Mouse (Mus musculus): ENCODE data around the gene B4galt1.

The B4galt1 gene

DNA sequence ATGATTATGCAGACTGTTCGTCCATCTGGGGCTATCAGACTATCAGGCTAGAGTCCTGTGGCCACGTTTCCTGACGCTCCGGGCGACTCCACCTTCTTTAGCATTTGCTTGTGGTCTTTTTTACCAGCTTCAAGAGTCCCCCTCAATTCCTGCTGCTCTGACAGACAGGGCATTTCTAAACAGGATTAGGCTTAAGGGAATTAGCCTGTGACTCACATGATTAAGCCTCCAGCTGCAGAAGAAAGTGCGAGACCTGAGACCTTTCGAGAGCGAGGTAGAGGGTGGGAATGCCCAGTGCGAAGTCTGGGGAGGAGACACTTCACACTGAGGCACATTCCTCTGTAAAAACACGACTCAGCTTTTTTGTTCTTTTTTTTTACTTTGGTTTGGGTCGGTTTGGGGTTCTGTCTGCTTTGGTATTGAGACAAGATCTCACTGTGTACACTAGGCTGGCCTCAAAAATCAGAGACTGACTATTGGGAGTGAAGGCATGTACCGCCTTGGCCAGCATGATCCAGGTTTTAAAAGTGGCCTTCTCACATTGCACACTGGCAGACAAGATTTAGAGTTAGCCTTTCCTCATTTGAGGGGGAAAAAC is 37.9 kb downstream of the B4galt1 start:
- no peak for DNase-seq

DNA sequence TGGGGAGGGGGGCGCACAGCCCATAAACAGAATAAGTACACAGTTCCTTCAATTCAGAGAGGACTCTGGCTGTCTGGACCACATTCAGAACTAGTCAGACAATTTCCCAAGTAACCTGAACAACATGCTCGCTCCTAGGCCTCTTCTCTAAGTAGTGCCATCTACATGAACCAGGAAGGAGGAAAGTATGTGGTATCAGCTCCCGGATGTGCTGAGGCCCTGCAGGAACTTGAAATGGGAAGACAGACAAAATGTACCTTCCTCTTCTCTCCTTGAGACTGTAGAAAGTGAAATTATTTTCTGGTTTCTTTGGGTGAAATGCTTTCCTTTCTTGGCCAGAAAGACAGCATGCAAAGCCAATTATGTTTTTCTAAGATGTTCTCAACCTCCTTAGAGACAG is 38.7 kb downstream of the B4galt1 start:
- DNase-seq: no peak

DNA sequence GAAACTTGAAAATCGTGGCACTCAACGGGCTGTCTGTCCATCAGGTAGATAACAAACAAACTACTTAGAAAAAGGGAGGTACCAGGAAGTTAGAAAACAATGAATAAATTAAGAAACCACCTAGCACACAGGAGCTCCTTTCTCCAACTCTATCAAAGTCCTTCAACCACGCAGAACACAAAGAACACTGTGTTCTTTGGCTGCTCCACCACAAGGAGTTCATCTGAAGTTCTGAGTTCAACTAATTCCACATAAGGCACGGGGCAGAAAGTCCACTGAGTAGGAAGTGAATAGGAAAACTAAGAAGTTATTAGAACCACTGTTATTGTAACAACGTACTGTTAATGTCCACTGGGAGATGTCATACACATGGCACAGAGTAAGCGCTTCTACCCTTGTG is 39.4 kb downstream of the B4galt1 start:
- DNase-seq: no peak

DNA sequence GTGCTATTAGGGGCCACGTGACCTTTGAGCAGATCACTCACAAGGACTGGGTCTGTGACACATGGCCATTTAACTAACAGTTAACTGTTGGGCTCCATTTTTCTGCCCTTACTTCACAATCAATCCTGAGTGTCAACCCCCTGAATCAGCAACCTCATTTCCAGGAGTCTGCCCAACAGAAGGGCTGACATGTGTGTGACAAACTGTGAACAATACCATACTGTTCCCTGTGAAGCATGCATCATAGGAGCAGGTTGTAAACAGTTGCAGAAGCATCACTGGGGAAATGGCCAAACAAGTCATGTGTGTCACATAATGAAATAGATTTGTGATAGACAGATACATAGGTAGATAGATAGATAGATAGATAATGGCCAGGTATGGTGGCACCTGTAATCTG is 40.9 kb downstream of the B4galt1 start:
- no peak for DNase-seq

DNA sequence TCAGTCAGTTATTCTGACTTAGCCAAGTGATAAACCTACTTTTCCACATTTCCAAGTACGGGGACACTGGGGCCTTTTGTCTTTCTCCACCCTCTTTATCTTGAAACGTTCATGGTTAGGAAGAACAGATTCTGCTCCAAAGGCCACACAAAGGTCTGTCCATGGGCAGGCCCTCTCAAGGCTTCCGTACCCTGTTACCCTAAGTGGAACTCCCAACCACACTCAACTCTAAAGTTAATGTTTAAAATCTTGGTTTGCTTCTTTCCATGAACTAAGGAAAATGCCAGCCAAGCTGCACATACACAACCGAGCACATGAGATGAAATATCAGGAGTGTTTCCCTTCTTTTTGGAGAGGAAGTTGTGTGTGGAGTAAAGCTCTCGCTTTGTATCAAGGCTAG is 43.3 kb downstream of the B4galt1 start:
- DNase-seq: no peak

DNA sequence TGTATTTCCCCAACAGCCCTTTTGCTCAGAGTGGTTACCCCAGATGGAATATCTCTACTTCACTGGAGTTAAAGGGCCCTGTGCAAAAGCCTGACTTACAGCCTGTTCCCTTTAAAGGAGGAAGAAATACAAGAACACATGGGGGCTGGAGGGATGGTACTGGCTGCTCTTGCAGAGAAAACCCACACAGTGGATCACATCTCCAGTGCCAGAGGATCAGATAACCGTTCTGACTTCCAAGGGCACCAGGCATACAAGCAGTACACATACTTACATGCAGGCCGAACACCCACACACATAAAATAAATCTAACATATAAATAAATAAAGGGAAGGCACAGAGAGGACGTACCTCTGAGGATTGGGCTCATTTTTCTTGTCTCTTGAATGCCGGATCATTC is 46.4 kb downstream of the B4galt1 start:
- no peak for DNase-seq

DNA sequence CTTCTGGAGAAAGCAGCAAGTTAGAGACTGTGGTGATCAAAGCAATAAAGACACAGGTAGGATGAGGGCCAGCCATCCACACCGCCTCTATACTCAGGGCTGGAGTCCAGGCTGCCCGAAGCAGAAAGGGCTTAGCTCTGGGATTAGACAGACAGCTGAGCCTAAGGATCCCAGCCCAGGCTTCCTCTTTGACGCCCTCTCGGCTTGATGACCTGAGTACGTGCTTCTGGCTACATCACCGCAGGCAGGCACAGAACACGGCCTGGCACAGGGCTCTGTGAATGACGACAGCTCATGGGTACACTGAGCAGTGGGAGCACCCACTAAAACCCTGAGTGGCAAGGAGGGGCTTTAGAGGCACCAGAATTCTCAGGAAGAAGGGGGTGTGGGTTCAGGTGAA is 48.4 kb downstream of the B4galt1 start:
- no peak for DNase-seq

DNA sequence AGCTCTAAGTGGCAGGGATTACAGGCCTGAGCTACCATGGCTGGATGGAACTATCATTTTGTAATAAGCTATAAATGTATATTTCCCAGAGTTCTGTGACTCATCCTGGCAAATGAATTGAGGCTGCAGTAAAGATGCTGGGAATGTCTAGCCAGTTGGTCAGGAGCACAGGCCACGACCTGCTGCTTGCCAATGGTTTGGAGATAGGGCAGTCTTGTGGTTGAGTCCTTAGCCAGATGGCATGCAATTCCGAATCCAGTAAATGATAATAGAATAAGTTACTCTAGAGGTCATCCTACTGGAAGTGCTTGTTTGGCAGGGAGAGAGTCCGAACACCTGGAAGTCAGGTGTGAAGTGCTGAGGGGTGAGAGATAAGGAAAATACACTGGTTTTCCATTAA is 51.0 kb downstream of the B4galt1 start:
- no peak for DNase-seq

DNA sequence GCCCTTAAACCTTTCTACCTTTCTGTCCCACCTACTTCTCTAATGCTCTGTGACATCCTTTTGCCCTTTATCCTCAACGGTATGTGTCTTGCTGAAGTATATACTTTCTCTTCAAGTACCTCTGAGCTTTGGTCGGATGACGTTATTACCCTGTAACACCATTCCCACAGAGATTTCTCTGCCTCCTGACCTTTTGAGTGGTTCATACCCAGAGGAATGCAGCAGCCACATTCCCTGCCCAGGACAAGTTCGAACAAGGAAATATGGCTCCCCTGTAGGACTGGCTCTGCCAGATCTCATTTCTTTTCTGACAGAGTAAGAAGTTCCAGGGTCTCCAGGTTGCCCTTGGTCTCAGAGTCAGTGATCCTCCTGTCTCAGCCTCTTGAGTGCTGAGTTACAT is 51.9 kb downstream of the B4galt1 start:
- DNase-seq: peak; percentile 21

DNA sequence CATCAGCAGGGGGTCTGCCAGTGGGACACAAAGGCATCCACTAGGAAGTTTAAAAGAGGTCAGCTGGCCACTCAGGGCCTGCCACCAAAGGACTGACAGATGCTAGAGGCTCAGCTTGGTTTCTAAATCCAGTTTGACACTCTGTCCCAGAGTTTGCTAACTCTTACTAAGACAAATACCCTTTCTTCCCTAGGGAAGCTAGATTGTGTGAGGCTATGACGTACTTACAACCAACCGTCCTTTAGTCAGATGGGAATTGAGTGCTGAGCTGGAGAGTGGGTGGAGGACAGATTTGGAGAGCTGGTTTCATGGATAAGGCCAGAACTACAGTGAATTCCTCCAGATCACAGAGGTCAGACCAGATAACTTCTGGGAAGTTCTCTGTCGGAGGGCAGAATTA is 52.9 kb downstream of the B4galt1 start:
- DNase-seq: no peak

DNA sequence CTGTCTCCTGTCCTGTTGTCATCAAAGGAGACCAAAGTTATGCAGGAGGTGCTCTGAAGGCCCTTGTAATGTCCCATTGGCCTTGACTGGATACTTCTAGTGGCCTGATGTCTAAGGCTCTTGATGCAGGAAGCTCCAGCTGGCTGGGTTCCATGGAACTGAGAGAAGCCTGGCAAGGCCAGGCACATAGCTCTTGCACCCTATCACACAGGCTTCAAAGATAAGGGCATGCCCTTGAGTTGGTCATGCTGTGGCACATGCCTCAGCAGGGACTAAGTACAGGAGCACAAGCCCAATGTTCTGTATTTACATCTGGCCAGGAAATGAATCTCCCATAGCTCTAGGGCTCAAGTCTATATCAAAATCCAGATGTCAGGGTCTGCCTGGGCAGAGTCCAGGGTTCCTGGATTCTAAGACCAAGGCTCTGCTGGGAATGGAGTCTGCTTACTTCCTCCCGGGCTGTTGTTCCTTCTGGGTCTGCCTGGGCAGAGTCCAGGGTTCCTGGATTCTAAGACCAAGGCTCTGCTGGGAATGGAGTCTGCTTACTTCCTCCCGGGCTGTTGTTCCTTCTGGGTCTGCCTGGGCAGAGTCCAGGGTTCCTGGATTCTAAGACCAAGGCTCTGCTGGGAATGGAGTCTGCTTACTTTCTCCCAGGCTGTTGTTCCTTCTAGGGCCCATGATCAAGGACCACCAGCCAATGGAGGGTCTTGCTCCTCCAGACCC is 54.8 kb downstream of the B4galt1 start:
- peak; percentile 23 for DNase-seq

DNA sequence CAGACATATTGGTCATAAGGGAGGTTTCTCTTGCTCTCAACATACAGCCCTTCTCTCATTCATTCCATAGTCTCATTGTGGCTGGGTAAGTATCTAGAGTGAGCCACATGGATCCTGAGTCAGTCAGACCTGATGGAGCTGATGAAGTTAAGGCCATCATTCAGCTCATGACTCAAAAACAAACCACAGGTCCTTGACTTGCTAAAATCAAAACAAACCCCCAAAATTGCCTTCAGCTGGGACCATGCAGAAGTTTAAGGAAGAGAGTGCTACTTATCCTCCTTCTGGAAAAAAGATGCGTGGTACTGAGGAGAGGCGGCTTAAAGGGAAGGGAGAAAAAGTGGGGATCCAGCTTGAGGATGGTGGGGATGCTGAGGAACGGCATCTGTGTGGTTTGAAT is 58.0 kb downstream of the B4galt1 start:
- no peak for DNase-seq

DNA sequence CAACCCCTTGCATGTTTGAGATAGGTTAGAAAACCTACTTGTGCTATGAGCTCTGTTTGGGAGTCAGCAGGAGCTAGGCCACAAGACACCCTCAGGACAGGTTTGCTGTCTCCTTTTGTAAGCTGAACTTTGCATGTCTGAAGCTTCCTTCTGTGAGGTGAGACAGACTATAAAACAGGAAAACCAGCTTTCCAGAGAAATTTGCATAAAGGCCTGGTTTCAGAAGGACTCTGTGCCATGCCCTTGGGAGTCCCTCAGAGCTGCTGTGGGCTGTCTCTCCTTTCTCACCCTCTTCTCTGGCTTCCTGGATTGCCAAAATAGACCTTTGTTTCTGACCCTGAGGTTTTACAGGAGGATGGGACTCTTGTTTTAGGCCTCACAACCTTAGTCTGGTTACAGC is 59.5 kb downstream of the B4galt1 start:
- no peak for DNase-seq

DNA sequence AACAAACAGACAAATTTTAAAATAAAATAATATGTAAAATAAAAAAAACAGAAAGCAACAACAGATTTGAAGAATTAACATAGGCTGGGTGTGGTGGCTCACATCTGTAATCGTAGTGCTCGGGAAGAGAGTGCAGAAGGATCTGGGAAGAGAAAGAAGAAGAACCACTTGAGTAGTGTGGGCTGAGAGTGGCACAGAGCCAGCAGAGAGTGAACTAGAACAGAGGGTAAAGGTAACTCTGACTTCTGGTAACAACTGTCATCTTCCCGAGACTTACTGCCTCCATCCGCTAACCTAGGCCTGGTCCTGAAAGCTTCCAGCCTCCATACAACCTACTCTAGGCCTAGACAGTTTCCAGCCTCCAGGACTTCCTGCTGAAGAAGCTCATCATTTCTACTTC is 62.6 kb downstream of the B4galt1 start:
- peak; percentile 35 for DNase-seq

DNA sequence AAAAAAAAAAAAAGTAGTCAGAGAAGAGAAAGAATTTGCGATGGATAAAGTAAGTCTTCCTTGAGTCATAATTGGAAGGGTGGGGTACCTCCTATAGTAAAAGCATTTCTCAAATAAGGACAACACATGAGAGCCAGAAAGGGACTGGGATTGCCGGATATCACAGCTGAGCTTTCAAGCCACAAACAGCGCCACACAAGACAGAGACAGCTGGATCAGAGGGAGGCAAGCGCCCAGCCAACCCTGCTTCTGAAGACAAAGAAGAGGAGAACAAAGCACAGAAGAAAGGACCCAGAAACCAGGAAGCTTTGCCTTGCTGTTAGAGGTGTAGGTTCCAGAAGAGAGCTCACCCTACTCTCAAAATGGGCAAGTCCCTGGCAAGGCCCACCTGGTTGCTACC is 67.2 kb downstream of the B4galt1 start:
- no peak for DNase-seq

DNA sequence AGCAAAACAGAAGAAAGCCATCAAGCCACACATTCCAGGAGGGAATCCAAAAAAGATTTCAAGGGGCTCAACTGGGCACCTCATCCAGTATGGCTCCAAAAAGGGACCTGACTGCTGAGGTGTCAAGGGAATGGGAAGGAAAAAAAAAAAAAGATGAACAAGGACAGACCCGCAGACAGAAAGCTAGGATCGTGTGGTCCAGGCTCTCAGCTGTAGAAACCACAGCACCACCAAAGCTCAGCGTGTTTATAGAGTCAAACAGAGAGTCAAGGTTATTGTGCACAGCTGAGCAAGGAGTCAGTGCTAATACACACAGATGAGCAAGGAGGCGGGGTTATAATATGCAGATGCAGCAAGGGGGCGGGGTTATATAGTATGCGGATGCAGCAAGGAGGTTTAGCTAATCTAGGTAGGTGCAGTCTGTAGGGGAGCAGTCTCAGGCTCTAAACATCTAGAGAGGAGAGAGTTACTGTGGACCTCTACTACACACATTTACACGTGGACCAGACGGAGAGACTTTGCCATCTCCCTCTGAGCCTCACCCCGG is 68.1 kb downstream of the B4galt1 start:
- DNase-seq: no peak

DNA sequence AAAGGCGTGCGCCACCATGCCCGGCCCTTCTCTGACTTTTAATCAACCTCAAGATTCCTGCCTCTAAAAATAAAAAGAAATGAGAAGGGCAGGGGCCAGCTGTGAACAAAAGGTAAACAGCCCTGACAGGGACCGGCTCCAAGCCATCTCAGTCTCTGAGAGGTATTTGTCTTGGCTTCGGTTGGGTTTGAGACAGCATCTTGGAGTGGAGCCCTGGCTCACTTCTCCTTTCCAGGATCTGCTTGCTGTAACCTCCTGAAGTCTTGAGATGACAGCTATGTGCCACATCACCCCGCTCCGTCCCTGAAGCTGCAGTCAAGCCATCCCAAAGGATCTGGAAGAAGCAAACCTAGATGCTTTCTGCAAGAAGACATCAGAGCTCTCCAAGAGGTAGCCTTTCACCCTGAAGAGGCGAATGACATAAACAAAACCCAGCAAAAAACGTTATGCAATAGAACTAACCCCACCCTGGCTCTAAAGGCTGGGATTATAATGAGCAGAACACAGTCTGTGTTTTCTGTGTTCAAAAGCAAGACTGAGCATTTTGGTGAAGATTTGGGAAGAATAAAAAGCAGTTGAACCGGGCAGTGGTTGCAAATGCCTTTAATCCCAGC is 69.1 kb downstream of the B4galt1 start:
- DNase-seq: peak; percentile 40

DNA sequence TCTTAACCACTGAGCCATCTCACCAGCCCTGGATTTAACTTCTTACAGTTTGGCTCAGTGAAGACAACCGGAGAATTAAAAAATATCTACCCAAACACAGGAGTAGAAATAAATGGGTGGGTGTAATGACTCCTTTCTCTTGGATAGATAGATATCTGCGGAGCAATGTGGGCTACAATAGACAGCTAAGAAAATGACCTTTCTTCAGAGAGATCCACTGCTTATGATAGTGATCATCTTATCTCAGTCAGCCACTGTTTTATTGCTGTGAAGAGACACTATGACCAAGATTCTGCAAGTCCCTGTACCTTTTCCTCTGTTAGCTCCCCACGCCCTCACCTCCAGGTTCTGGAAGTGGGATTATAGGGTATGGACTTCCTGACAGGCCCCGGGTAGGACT is 70.8 kb downstream of the B4galt1 start:
- DNase-seq: no peak

DNA sequence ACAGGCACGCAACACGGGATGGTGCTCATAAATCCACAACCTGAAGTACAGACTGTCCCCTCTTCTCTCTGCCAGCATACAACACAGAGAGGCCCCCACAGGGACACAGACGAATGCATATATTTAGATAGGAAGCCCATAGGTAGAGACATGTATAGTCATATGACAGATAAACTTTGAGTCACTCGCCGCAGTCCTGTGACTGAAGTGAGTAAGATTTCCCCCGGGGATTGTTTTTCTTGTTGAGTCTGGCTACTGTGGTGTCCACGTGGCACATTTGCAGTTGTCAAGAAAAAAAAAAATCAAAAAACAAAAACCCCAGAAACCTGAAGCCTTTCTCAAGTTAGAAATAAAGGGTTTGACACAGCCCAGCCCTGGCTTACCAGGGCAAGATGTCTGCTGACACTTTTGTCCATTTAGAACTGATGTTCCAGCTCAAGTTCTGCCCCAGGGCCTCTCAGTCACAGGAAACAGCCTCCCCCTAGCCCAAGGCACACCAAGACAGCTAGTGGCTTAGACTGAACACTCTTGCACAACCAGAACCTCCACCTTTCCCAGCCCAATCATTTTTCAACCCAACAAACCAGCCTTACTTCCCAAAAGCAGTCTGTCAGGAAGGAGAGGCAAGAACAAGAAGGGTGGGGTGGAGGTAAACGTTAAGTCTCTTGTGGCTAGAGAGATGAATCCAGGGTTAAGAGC is 71.9 kb downstream of the B4galt1 start:
- no peak for DNase-seq

DNA sequence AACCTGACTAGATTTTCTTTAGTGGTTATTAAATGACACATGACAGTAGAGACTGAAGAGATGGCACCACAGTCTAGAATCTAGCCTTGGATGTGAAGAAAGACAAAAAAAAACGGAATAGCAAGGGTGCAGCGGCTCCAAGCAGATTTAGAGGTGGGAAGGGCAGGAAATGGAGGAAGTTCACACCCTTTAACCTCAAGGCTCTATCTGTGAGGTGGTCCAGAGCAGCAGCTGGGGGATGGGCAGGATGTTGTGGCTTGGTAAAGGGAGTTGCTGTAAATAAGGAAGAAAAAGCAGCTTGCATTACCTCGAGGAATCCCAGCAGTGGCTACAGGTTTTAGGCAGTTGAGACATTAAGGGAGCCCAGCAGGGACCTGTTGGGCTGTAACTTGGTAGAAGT is 72.7 kb downstream of the B4galt1 start:
- DNase-seq: peak; percentile 67

DNA sequence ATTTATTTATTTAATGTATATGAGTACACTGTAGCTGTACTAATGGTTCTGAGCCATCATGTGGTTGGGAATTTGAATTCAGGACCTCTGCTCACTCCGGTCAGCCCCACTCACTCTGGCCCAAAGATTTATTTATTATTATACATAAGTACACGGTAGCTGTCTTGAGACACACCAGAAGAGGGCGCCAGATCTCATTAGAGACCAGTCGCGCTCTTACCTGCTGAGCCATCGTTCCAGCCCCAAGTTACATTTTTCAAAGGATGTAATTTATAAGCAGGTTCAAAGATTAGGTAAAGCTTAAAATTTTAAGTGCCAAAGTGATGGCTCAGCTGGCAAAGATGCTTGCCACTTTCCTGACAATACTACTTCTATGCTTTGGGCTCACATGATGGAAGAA is 75.1 kb downstream of the B4galt1 start:
- DNase-seq: no peak

DNA sequence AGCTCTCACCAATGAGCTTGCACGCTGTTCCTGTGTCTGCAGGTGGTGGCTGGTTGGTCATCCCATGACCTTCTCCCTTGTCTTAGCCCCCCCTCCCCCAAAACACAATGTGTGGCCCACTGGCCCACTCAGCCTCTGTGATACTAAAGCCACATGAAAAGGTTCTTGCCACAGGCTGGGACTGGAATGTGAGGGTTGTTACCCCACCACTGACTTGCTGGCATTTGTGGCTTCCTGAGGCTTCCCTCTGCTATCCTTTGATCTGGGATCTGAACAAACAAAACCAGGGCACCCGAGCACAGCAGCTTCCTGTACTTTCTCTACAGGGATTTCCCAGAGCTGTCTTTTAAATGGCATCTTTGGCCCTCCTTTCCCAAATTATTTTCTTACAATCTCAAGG is 76.7 kb downstream of the B4galt1 start:
- no peak for DNase-seq

DNA sequence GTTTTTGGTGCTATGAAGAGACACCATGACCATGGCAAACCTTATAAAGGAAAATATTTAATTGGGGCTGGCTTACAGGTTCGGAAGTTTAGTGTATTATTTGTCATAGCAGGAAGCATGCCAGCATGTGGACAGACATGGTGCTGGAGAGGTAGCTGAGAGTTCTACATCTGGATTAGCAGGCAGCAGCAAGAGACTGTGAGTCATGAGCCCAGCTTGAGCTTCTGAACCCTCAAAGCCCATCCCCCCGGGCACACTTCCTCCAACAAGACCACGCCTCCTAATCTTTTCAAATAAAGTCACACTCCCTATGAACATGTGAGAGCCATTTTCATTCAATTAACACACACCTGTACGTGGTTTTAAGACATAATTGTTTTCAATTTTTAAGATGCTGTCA is 77.4 kb downstream of the B4galt1 start:
- no peak for DNase-seq
